In the genomic region with DNA sequence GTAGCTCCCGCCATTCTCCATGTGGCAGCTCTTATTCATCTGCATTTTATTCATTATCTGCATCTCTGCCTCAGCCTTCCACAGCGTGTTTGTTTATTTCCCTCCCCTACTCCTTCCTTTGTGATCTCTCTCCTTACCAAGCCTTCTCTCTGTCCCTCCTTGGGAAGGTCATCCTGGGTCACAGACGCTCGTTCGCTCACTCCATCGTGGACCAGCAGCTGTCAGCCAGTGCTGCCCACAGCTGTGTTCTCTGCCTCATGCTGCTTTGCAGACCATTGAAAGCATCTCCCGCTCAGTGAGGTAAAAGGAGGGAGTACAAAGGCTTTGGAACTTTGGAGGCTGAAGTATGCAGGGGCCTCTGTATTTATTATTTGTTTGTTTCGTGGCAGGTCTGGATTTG, we compare ENCODE assay signal across 13 mouse cellular contexts. TPM values are rescaled to one million over a fixed set of nuclear protein-coding genes. Genes with fewer than 3 reads are reported as not detected.
DNase-seq lines count a peak whose midpoint lies in the region; ATAC-seq lines count a peak whose summit lies in the region.
"Had no signal": no experiment of that assay in that cellular context is flagged by ENCODE, and none has a peak within 500 bp of the region (broad histone marks: within the 10 kb centered on the region; RNA-seq: fewer than 3 reads in every experiment).

No protein-coding gene starts in this region.

- no peaks in the 10 kb centered on the region for H3K27me3 ChIP-seq in kidney, embryonic 16.5 days (ENCODE audit: insufficient read depth, low read length)
- no peaks in the 10 kb centered on the region for H3K27me3 ChIP-seq in neural tube, embryonic 15.5 days (replicated peaks)
- H3K27me3 ChIP-seq in neural tube, embryonic 11.5 days (ENCODE audit: control insufficient read depth, insufficient read depth, low read length), result no peaks in the 10 kb centered on the region
- H3K27me3 ChIP-seq in intestine, embryonic 16.5 days (replicated peaks; ENCODE audit: control insufficient read depth, insufficient read depth, low read length), result no peaks in the 10 kb centered on the region
- H3K27me3 ChIP-seq: forebrain, embryonic 13.5 days; hindbrain, embryonic 12.5 days; stomach, embryonic 15.5 days had no signal

- no peak overlapping the region for H3K4me2 ChIP-seq in kidney, embryonic 16.5 days (replicated peaks; ENCODE audit: low read depth, low read length)
- no peak overlapping the region for H3K4me2 ChIP-seq in neural tube, embryonic 15.5 days
- no peak overlapping the region for H3K4me2 ChIP-seq in neural tube, embryonic 11.5 days (ENCODE audit: low read depth)
- H3K4me2 ChIP-seq in intestine, embryonic 16.5 days (ENCODE audit: low read depth, low read length), result no peak overlapping the region
- H3K4me2 ChIP-seq: forebrain, embryonic 13.5 days; hindbrain, embryonic 12.5 days; stomach, embryonic 15.5 days had no signal

- no peaks in the 10 kb centered on the region for H3K9me3 ChIP-seq in kidney, embryonic 16.5 days (ENCODE audit: low read length)
- no peaks in the 10 kb centered on the region for H3K9me3 ChIP-seq in neural tube, embryonic 15.5 days (replicated peaks)
- H3K9me3 ChIP-seq in neural tube, embryonic 11.5 days (ENCODE audit: control insufficient read depth, low read length), result no peaks in the 10 kb centered on the region
- H3K9me3 ChIP-seq in intestine, embryonic 16.5 days (ENCODE audit: control insufficient read depth, low read length), result no peaks in the 10 kb centered on the region
- H3K9me3 ChIP-seq: forebrain, embryonic 13.5 days; hindbrain, embryonic 12.5 days; stomach, embryonic 15.5 days had no signal

- no peak overlapping the region for H3K27ac ChIP-seq in kidney, embryonic 16.5 days (ENCODE audit: low read length)
- H3K27ac ChIP-seq in neural tube, embryonic 15.5 days (replicated peaks), result no peak overlapping the region
- no peak overlapping the region for H3K27ac ChIP-seq in neural tube, embryonic 11.5 days (ENCODE audit: low read depth, low read length)
- H3K27ac ChIP-seq in intestine, embryonic 16.5 days (ENCODE audit: low read length), result no peak overlapping the region
- H3K27ac ChIP-seq: forebrain, embryonic 13.5 days; hindbrain, embryonic 12.5 days; liver, embryonic 14.5 days; stomach, embryonic 15.5 days had no signal

- H3K4me3 ChIP-seq in kidney, embryonic 16.5 days (ENCODE audit: low read length), result no peak overlapping the region
- no peak overlapping the region for H3K4me3 ChIP-seq in neural tube, embryonic 15.5 days (replicated peaks)
- no peak overlapping the region for H3K4me3 ChIP-seq in neural tube, embryonic 11.5 days (ENCODE audit: low read depth, low read length)
- no peak overlapping the region for H3K4me3 ChIP-seq in intestine, embryonic 16.5 days (ENCODE audit: low read length)
- H3K4me3 ChIP-seq: forebrain, embryonic 13.5 days; hindbrain, embryonic 12.5 days; stomach, embryonic 15.5 days had no signal

- 49% methylated on average over 8 of the region's 8 CpGs for WGBS in kidney, embryonic 16.5 days
- 22% methylated on average over 8 of the region's 8 CpGs for WGBS in neural tube, embryonic 15.5 days
- 16% methylated on average over 8 of the region's 8 CpGs for WGBS in neural tube, embryonic 11.5 days
- 54% methylated on average over 8 of the region's 8 CpGs for WGBS in intestine, embryonic 16.5 days

- H3K9ac ChIP-seq in kidney, embryonic 16.5 days (replicated peaks; ENCODE audit: low read length), result peak overlapping the region; percentile 29; the same call in 1 of the 2 replicates
- no peak overlapping the region for H3K9ac ChIP-seq in neural tube, embryonic 15.5 days (replicated peaks)
- H3K9ac ChIP-seq in neural tube, embryonic 11.5 days (ENCODE audit: low read length), result no peak overlapping the region
- H3K9ac ChIP-seq in intestine, embryonic 16.5 days (ENCODE audit: low read depth, low read length), result no peak overlapping the region
- H3K9ac ChIP-seq: forebrain, embryonic 13.5 days; hindbrain, embryonic 12.5 days; liver, embryonic 14.5 days; stomach, embryonic 15.5 days had no signal

- no peaks in the 10 kb centered on the region for H3K36me3 ChIP-seq in kidney, embryonic 16.5 days (ENCODE audit: insufficient read depth, low read length)
- H3K36me3 ChIP-seq in neural tube, embryonic 15.5 days, result no peaks in the 10 kb centered on the region
- no peaks in the 10 kb centered on the region for H3K36me3 ChIP-seq in neural tube, embryonic 11.5 days (ENCODE audit: control insufficient read depth, insufficient read depth, low read length)
- no peaks in the 10 kb centered on the region for H3K36me3 ChIP-seq in intestine, embryonic 16.5 days (ENCODE audit: control insufficient read depth, insufficient read depth, low read length)
- H3K36me3 ChIP-seq: hindbrain, embryonic 12.5 days; stomach, embryonic 15.5 days had no signal

- H3K4me1 ChIP-seq in kidney, embryonic 16.5 days (ENCODE audit: insufficient read depth, low read length), result peaks cover 25% of the 10 kb centered on the region
- H3K4me1 ChIP-seq in neural tube, embryonic 15.5 days, result peaks cover 13% of the 10 kb centered on the region
- 0 out of 2 replicates have a peak, but pooled peaks cover 2% of the 10 kb centered on the region for H3K4me1 ChIP-seq in neural tube, embryonic 11.5 days (ENCODE audit: control insufficient read depth, insufficient read depth, low read length)
- peaks cover 4% of the 10 kb centered on the region; the same call in 1 of the 2 replicates for H3K4me1 ChIP-seq in intestine, embryonic 16.5 days (ENCODE audit: control insufficient read depth, insufficient read depth, low read length)

- no peak for DNase-seq in kidney, postnatal 36 days
- peak; percentile 55 for DNase-seq in neural tube, embryonic 10.5 days (ENCODE audit: extremely low spot score, low spot score)
- peak; percentile 52 for DNase-seq in embryo, embryonic 9.5 days (ENCODE audit: extremely low spot score)
- DNase-seq in neural tube, embryonic 11.5 days (ENCODE audit: low spot score), result peak; percentile 53
- DNase-seq: cerebellum, adult 9-10 months; gastrocnemius, postnatal 25 days had no signal

- no peak for ATAC-seq in kidney, embryonic 16.5 days (ENCODE audit: low FRiP score, low TSS enrichment)
- ATAC-seq in neural tube, embryonic 15.5 days (ENCODE audit: low FRiP score), result no peak
- ATAC-seq in neural tube, embryonic 11.5 days (ENCODE audit: insufficient read depth, low FRiP score, low TSS enrichment), result peak; percentile 41; the same call in 1 of the 2 replicates
- no peak for ATAC-seq in intestine, embryonic 16.5 days
- ATAC-seq: forebrain, embryonic 13.5 days had no signal

RNA-seq across cellular contexts. Expression of a gene that starts 15.1 kb away (rescaled TPM):
- polyA plus RNA-seq in kidney, embryonic 16.5 days (2015; fragmentation: Nextera tagmentation; extraction: Ambion mirVana), result 10.9 and 11.6 TPM in 2 replicates
- 30.3 and 35.2 TPM in 2 replicates for polyA plus RNA-seq in neural tube, embryonic 15.5 days (2015; fragmentation: Nextera tagmentation; extraction: Ambion mirVana)
- polyA plus RNA-seq in neural tube, embryonic 11.5 days (2014; fragmentation: Nextera tagmentation; extraction: Ambion mirVana), result 18.4 and 19.6 TPM in 2 replicates
- 4.8 and 5.5 TPM in 2 replicates for polyA plus RNA-seq in intestine, embryonic 16.5 days (2015; fragmentation: Nextera tagmentation; extraction: Ambion mirVana)

RNA-seq across cellular contexts. Expression of a gene that starts 37.6 kb away (rescaled TPM):
- polyA plus RNA-seq in kidney, embryonic 16.5 days (2015; fragmentation: Nextera tagmentation; extraction: Ambion mirVana), result 12.8 and 13.6 TPM in 2 replicates
- 14.3 and 15.0 TPM in 2 replicates for polyA plus RNA-seq in neural tube, embryonic 15.5 days (2015; fragmentation: Nextera tagmentation; extraction: Ambion mirVana)
- polyA plus RNA-seq in neural tube, embryonic 11.5 days (2014; fragmentation: Nextera tagmentation; extraction: Ambion mirVana), result 7.1 and 7.8 TPM in 2 replicates
- polyA plus RNA-seq in intestine, embryonic 16.5 days (2015; fragmentation: Nextera tagmentation; extraction: Ambion mirVana), result 13.4 and 14.8 TPM in 2 replicates

Comparison
In these comparisons a context has a peak if more than half of its experiments do, and no peak if none do; other contexts are left out.
1. DNase-seq: peak in neural tube, embryonic 10.5 days (single experiment), embryo, embryonic 9.5 days (single experiment) and neural tube, embryonic 11.5 days (single experiment); none in kidney, postnatal 36 days (0 of 2).